Mouse (Mus musculus) liver, adult 2 months (tissue): ENCODE measurements at regions not wholly inside any gene's neighbourhood (a gene's known extent, or its start where the extent isn't known, plus 50 kb on each side); places are given as distances from the start of the nearest gene placed in this dataset.

Experiments
- CTCF ChIP-seq: fragments of 200-500 bp; IDR thresholded peaks from 2 replicates; pipeline ENCODE4 v1.5.1; 2011; ENCODE audit warnings: low read depth, low read length, control low read depth
- POLR2A ChIP-seq: fragments of 200-500 bp; IDR thresholded peaks from 2 replicates; pipeline ENCODE4 v1.6.1; 2011; ENCODE audit warnings: low read length, control low read depth; ENCODE audit not compliant: insufficient read depth; ENCODE audit errors: extremely low read depth

- TF ChIP-seq POLR2A (no peak), CTCF (no peak)
These were observed 150.2 kb upstream of the L3mbtl3 start for GRCm38 (mm10) chr10:26525848-26526546.
